Mouse (Mus musculus): ENCODE data around the gene Nfat5. TPM values are rescaled to one million over a fixed set of nuclear protein-coding genes. Genes with fewer than 3 reads are reported as not detected.

The Nfat5 gene
- polyA plus RNA-seq, 1 experiment from 2014 or later, result 13.0 TPM

DNA sequence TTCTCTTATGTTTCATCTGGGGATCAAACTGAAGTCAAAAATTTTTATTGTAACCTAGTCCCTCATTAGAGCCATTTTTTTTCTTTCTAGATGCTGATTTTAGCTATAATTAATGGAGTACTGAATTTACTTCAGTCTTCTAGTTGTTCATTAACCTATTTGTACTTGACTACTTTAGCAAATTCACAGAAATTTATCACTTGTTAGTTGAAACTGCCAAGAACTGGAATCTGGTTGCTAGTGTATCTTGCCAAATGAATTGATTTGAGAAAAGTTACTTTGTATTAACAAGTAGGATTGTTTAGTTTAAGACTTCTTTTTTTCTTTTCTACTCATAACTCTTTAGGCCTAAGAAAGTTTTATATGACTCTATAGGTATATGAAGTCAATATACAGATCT is 18.6 kb downstream of the Nfat5 start:
- Histone ChIP-seq H3K4me3 (ENCODE audit: low read depth, low read length) (no peak overlapping the region), H3K4me1 (ENCODE audit: control insufficient read depth, insufficient read depth, low read length) (no peaks in the 10 kb centered on the region), H3K27me3 (ENCODE audit: control insufficient read depth, insufficient read depth, low read length) (no peaks in the 10 kb centered on the region), H3K4me2 (ENCODE audit: low read depth, severe bottlenecking) (no peak overlapping the region), H3K27ac (replicated peaks; ENCODE audit: low read depth, low read length) (no peak overlapping the region), H3K9ac (ENCODE audit: low read length) (no peak overlapping the region), H3K9me3 (ENCODE audit: control insufficient read depth, low read length) (no peaks in the 10 kb centered on the region), H3K36me3 (ENCODE audit: control insufficient read depth, insufficient read depth, low read length) (no peaks in the 10 kb centered on the region)
- ATAC-seq (ENCODE audit: insufficient number of reproducible peaks, low FRiP score, low TSS enrichment, low read depth) (no peak), DNase-seq (ENCODE audit: low spot score) (no peak)

DNA sequence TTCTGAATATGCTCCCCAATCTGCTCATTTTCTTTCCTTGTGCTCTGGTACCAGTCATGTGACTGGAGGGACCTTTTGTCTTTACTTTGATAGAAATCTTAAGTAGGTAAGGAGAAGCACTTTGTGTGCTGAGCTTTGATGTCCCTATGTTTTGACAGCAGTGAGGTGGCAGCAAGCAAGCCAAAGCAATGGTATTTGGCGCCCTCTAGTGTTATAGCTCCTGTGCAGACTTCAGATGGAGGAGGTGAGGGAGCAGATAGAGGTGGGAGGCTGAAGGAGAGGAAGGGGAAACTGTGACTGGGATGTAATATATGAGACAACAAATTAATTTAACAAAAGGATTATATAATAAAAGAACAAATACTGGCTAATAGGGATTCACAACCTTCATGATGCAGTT is 30.9 kb downstream of the Nfat5 start:
- Histone ChIP-seq H3K4me3 (ENCODE audit: low read depth, low read length) (no peak overlapping the region), H3K9me3 (ENCODE audit: control insufficient read depth, low read length) (no peaks in the 10 kb centered on the region), H3K27ac (replicated peaks; ENCODE audit: low read depth, low read length) (no peak overlapping the region), H3K4me1 (ENCODE audit: control insufficient read depth, insufficient read depth, low read length) (no peaks in the 10 kb centered on the region), H3K4me2 (ENCODE audit: low read depth, severe bottlenecking) (no peak overlapping the region), H3K36me3 (ENCODE audit: control insufficient read depth, insufficient read depth, low read length) (no peaks in the 10 kb centered on the region), H3K27me3 (ENCODE audit: control insufficient read depth, insufficient read depth, low read length) (no peaks in the 10 kb centered on the region), H3K9ac (ENCODE audit: low read length) (no peak overlapping the region)
- DNase-seq (ENCODE audit: low spot score) (peak; percentile 83), ATAC-seq (ENCODE audit: insufficient number of reproducible peaks, low FRiP score, low TSS enrichment, low read depth) (no peak)
- 0% methylated on average over 1 of the region's 1 CpGs for WGBS

DNA sequence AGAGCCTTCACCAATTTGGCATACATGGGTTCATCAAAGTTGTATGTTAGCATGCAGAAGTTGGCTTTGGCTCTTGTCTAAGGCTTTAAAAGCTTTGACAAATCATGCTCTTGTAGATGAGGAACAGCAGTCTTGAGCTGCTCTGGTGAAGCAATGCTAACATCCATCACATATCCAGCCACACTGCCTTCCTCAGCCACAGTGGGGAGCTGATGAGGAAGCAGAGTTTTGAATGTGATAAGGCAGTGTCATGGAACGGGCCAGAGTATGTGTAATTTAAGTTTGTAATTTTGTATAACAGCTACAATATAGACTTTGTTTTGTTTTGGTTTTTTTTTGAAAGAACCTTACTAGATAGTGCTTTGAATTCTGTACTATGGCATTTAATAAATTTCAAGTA is 36.3 kb downstream of the Nfat5 start:
- Histone ChIP-seq H3K4me2 (ENCODE audit: low read depth, severe bottlenecking) (no peak overlapping the region), H3K4me1 (ENCODE audit: control insufficient read depth, insufficient read depth, low read length) (no peaks in the 10 kb centered on the region), H3K36me3 (ENCODE audit: control insufficient read depth, insufficient read depth, low read length) (no peaks in the 10 kb centered on the region), H3K27me3 (ENCODE audit: control insufficient read depth, insufficient read depth, low read length) (no peaks in the 10 kb centered on the region), H3K27ac (replicated peaks; ENCODE audit: low read depth, low read length) (no peak overlapping the region), H3K4me3 (ENCODE audit: low read depth, low read length) (no peak overlapping the region), H3K9ac (ENCODE audit: low read length) (no peak overlapping the region), H3K9me3 (ENCODE audit: control insufficient read depth, low read length) (no peaks in the 10 kb centered on the region)
- WGBS, result 86% methylated on average over 1 of the region's 1 CpGs
- ATAC-seq (ENCODE audit: insufficient number of reproducible peaks, low FRiP score, low TSS enrichment, low read depth) (no peak), DNase-seq (ENCODE audit: low spot score) (no peak)

DNA sequence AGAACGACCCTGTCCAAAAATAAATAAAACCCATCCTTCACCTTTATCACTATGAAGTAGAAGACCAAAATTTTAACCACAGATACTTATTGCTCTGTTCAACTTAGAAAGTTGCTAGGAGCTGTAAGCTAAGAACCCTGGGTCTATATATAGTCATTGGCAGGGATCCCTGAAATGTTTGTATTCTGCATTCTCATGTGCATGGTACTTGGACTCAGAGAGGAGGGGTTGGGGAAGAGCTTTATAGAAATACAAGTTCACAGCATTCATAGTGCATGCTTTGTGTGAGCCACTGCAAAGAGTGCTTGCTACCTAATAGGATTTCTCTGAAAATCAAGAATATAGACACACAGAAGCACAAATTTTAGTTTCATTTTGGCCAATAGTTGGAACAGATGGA is 43.2 kb downstream of the Nfat5 start:
- no peak for DNase-seq (ENCODE audit: low spot score)
- 84% methylated on average over 1 of the region's 1 CpGs for WGBS

DNA sequence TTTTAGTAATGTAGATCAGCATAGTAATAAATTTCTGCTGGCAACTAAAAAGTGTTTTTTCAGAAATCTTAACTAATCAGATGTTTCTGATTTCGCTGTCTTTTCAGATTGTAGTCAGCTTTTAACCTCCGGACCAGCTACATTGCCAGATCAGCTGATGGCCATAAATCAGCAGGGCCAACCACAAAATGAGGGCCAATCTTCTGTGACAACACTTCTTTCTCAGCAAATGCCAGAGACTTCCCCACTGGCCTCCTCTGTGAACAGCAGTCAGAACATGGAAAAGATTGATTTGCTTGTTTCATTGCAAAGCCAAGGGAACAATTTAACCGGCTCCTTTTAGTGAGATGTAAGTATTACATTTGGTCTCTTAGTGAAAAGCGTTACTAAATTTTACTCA is 77.0 kb downstream of the Nfat5 start:
- H3K4me3 ChIP-seq (ENCODE audit: low read depth, low read length), result no peak overlapping the region
- no peak overlapping the region for H3K9ac ChIP-seq (ENCODE audit: low read length)
- H3K27ac ChIP-seq (replicated peaks; ENCODE audit: low read depth, low read length), result no peak overlapping the region
- DNase-seq (ENCODE audit: low spot score), result no peak
- H3K9me3 ChIP-seq (ENCODE audit: control insufficient read depth, low read length), result no peaks in the 10 kb centered on the region
- no peaks in the 10 kb centered on the region for H3K4me1 ChIP-seq (ENCODE audit: control insufficient read depth, insufficient read depth, low read length)
- H3K4me2 ChIP-seq (ENCODE audit: low read depth, severe bottlenecking), result no peak overlapping the region
- ATAC-seq (ENCODE audit: insufficient number of reproducible peaks, low FRiP score, low TSS enrichment, low read depth), result no peak
- peaks cover 6% of the 10 kb centered on the region for H3K36me3 ChIP-seq (ENCODE audit: control insufficient read depth, insufficient read depth, low read length)
- WGBS, result 78% methylated on average over 4 of the region's 4 CpGs
- H3K27me3 ChIP-seq (ENCODE audit: control insufficient read depth, insufficient read depth, low read length), result no peaks in the 10 kb centered on the region

More for the DNA sequence above, 43.2 kb downstream of the Nfat5 start:
- H3K36me3 ChIP-seq (ENCODE audit: control insufficient read depth, insufficient read depth, low read length), result no peaks in the 10 kb centered on the region
- no peaks in the 10 kb centered on the region for H3K4me1 ChIP-seq (ENCODE audit: control insufficient read depth, insufficient read depth, low read length)
- ATAC-seq (ENCODE audit: insufficient number of reproducible peaks, low FRiP score, low TSS enrichment, low read depth), result no peak
- H3K27ac ChIP-seq (replicated peaks; ENCODE audit: low read depth, low read length), result no peak overlapping the region
- no peak overlapping the region for H3K4me2 ChIP-seq (ENCODE audit: low read depth, severe bottlenecking)
- H3K9ac ChIP-seq (ENCODE audit: low read length), result no peak overlapping the region
- H3K27me3 ChIP-seq (ENCODE audit: control insufficient read depth, insufficient read depth, low read length), result no peaks in the 10 kb centered on the region
- H3K4me3 ChIP-seq (ENCODE audit: low read depth, low read length), result no peak overlapping the region
- H3K9me3 ChIP-seq (ENCODE audit: control insufficient read depth, low read length), result no peaks in the 10 kb centered on the region

DNA sequence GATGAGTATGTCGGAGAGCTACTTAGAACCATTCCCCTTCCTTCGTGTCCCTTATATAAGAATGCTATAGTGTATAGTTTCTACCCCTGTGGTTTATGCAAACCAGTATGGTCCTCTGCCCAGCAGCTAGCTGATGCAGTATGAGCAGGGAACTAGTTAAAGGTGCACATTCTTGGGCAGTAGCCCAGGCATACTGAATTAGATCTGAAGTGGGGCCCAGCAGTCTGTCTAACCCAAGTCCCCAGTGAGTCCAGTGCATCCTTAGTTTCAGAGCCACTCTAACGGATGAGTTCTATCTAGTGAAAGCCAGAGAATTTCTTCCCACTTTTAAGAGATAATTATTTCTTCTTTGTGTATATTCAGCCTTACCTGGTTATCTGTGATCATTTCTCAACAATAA is 84.1 kb downstream of the Nfat5 start:
- no peak overlapping the region for H3K27ac ChIP-seq (replicated peaks; ENCODE audit: low read depth, low read length)
- H3K4me1 ChIP-seq (ENCODE audit: control insufficient read depth, insufficient read depth, low read length), result no peaks in the 10 kb centered on the region
- no peaks in the 10 kb centered on the region for H3K27me3 ChIP-seq (ENCODE audit: control insufficient read depth, insufficient read depth, low read length)
- DNase-seq (ENCODE audit: low spot score) (no peak), ATAC-seq (ENCODE audit: insufficient number of reproducible peaks, low FRiP score, low TSS enrichment, low read depth) (no peak)
- H3K9ac ChIP-seq (ENCODE audit: low read length), result no peak overlapping the region
- no peak overlapping the region for H3K4me2 ChIP-seq (ENCODE audit: low read depth, severe bottlenecking)
- H3K9me3 ChIP-seq (ENCODE audit: control insufficient read depth, low read length), result no peaks in the 10 kb centered on the region
- 93% methylated on average over 3 of the region's 3 CpGs for WGBS
- no peak overlapping the region for H3K4me3 ChIP-seq (ENCODE audit: low read depth, low read length)
- H3K36me3 ChIP-seq (ENCODE audit: control insufficient read depth, insufficient read depth, low read length), result peaks cover 3% of the 10 kb centered on the region; the same call in 1 of the 2 replicates

DNA sequence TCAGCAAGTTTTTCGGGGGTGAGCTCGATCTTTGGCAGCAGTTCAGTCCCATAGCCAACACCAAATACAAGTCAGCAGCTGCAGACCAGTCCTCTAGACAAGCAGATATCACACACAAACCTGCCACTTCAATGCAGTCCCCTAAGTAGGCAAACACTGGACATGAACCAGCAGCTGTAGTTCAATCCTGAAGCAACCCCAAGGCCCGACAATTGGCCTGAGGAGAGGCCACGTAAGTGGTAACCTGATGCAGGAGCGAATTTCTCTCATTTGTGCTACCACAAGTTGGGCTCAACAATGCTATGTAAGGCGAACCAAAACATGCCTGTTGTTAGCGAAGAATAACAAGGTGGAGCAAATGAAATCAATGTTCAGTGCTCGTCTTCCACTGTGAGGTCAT is 87.5 kb downstream of the Nfat5 start:
- DNase-seq (ENCODE audit: low spot score), result no peak

DNA sequence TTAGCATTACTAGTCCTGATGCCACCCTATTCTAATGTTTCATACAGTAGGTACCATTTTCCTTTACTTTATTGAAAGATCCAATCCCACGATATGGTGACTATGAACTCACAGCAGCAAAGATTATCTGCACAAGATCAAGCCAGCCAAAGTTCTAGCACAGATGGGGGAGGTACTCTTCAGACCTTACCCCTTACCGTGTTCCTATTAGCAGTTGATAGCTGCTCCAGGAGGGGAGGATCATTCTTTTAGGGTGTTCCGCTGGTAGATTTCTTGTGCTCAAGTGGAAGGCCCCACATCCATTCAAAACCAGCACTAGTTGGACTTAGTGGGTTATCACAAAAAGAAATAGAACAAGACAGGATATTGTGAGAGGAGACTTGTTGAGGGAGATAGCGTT is 88.4 kb downstream of the Nfat5 start:
- H3K9me3 ChIP-seq (ENCODE audit: control insufficient read depth, low read length), result no peaks in the 10 kb centered on the region
- H3K27ac ChIP-seq (replicated peaks; ENCODE audit: low read depth, low read length), result no peak overlapping the region
- 91% methylated on average over 4 of the region's 4 CpGs for whole genome bisulfite sequencing
- H3K36me3 ChIP-seq (ENCODE audit: control insufficient read depth, insufficient read depth, low read length), result peaks cover 3% of the 10 kb centered on the region; the same call in 1 of the 2 replicates
- ATAC-seq (ENCODE audit: insufficient number of reproducible peaks, low FRiP score, low TSS enrichment, low read depth) (no peak), DNase-seq (ENCODE audit: low spot score) (no peak)
- no peaks in the 10 kb centered on the region for H3K4me1 ChIP-seq (ENCODE audit: control insufficient read depth, insufficient read depth, low read length)
- no peak overlapping the region for H3K9ac ChIP-seq (ENCODE audit: low read length)
- no peak overlapping the region for H3K4me2 ChIP-seq (ENCODE audit: low read depth, severe bottlenecking)
- no peak overlapping the region for H3K4me3 ChIP-seq (ENCODE audit: low read depth, low read length)
- H3K27me3 ChIP-seq (ENCODE audit: control insufficient read depth, insufficient read depth, low read length), result no peaks in the 10 kb centered on the region

More for the DNA sequence above, 87.5 kb downstream of the Nfat5 start:
- Histone ChIP-seq H3K9ac (ENCODE audit: low read length) (no peak overlapping the region), H3K27me3 (ENCODE audit: control insufficient read depth, insufficient read depth, low read length) (no peaks in the 10 kb centered on the region), H3K4me2 (ENCODE audit: low read depth, severe bottlenecking) (no peak overlapping the region), H3K27ac (replicated peaks; ENCODE audit: low read depth, low read length) (no peak overlapping the region), H3K4me3 (ENCODE audit: low read depth, low read length) (no peak overlapping the region), H3K9me3 (ENCODE audit: control insufficient read depth, low read length) (no peaks in the 10 kb centered on the region), H3K4me1 (ENCODE audit: control insufficient read depth, insufficient read depth, low read length) (no peaks in the 10 kb centered on the region), H3K36me3 (ENCODE audit: control insufficient read depth, insufficient read depth, low read length) (peaks cover 3% of the 10 kb centered on the region; the same call in 1 of the 2 replicates)
- WGBS, result 92% methylated on average over 8 of the region's 8 CpGs
- ATAC-seq (ENCODE audit: insufficient number of reproducible peaks, low FRiP score, low TSS enrichment, low read depth), result no peak

DNA sequence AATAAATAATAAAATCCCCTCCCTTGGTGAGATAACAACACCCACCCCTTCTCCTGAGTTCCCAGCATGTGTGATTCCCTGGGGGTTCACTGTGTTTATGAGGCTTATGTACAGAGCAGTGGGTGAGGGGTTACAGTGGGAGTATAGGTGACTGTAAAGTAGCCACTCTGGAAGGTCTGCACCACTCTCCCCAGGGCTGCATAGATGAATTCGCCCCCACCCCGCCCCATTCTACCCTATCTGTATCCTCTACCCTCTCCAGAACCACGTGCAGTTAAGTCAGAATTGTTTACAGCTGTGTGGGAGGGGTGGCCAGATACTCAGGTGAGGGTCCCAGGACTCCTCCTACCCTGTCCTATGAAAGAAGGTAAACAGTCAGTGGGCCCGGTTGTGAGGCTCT is 89.6 kb downstream of the Nfat5 start:
- Histone ChIP-seq H3K4me2 (ENCODE audit: low read depth, severe bottlenecking) (no peak overlapping the region), H3K4me3 (ENCODE audit: low read depth, low read length) (no peak overlapping the region), H3K9me3 (ENCODE audit: control insufficient read depth, low read length) (no peaks in the 10 kb centered on the region), H3K4me1 (ENCODE audit: control insufficient read depth, insufficient read depth, low read length) (no peaks in the 10 kb centered on the region; the same call in 1 of the 2 replicates), H3K36me3 (ENCODE audit: control insufficient read depth, insufficient read depth, low read length) (peaks cover 3% of the 10 kb centered on the region; the same call in 1 of the 2 replicates), H3K27me3 (ENCODE audit: control insufficient read depth, insufficient read depth, low read length) (no peaks in the 10 kb centered on the region), H3K9ac (ENCODE audit: low read length) (no peak overlapping the region), H3K27ac (replicated peaks; ENCODE audit: low read depth, low read length) (no peak overlapping the region)
- ATAC-seq (ENCODE audit: insufficient number of reproducible peaks, low FRiP score, low TSS enrichment, low read depth), result no peak
- no peak for DNase-seq (ENCODE audit: low spot score)
- 78% methylated on average over 4 of the region's 4 CpGs for WGBS

Data from limb, embryonic 11.5 days (tissue).